Mouse (Mus musculus): ENCODE measurements at regions not wholly inside any gene's neighbourhood (a gene's known extent, or its start where the extent isn't known, plus 50 kb on each side); places are given as distances from the start of the nearest gene placed in this dataset.
A peak's percentile ranks its signal among the peaks of the same experiment; 100 is the strongest.

- H3K4me1 ChIP-seq (replicated peaks; ENCODE audit: control insufficient read depth, insufficient read depth, low read length) = peaks cover 2% of the 10 kb centered on the region
- WGBS = 46% methylated on average over 8 of the region's 8 CpGs
- ATAC-seq (ENCODE audit: low FRiP score) (no peak), DNase-seq (ENCODE audit: low spot score) (no peak)
- no peak overlapping the region for H3K4me3 ChIP-seq (replicated peaks; ENCODE audit: low read length)
- no peaks in the 10 kb centered on the region for H3K27me3 ChIP-seq (ENCODE audit: control insufficient read depth, insufficient read depth, low read length)
- no peak overlapping the region for H3K27ac ChIP-seq
- no peaks in the 10 kb centered on the region for H3K36me3 ChIP-seq (replicated peaks; ENCODE audit: control insufficient read depth, insufficient read depth)
- H3K9me3 ChIP-seq (ENCODE audit: control insufficient read depth, low read length) = no peaks in the 10 kb centered on the region
- H3K9ac ChIP-seq = no peak overlapping the region
- no peak overlapping the region for H3K4me2 ChIP-seq (replicated peaks)
Measured at GRCm38 (mm10) chr8:26844132-26844808, 132.9 kb upstream of the Zfp703 start.

- Histone ChIP-seq H3K27ac (no peak overlapping the region), H3K9me3 (ENCODE audit: control insufficient read depth, low read length) (no peaks in the 10 kb centered on the region)
- WGBS = 79% methylated on average over 6 of the region's 6 CpGs
Measured at GRCm38 (mm10) chr8:26844809-26845143, 132.3 kb upstream of the Zfp703 start.

GRCm38 (mm10) chr8:26845481-26846194, 131.5 kb upstream of the Zfp703 start:
- Histone ChIP-seq H3K4me3 (replicated peaks; ENCODE audit: low read length) (no peak overlapping the region), H3K9ac (no peak overlapping the region), H3K27me3 (ENCODE audit: control insufficient read depth, insufficient read depth, low read length) (no peaks in the 10 kb centered on the region), H3K27ac (no peak overlapping the region), H3K4me1 (replicated peaks; ENCODE audit: control insufficient read depth, insufficient read depth, low read length) (peaks cover 7% of the 10 kb centered on the region), H3K36me3 (replicated peaks; ENCODE audit: control insufficient read depth, insufficient read depth) (no peaks in the 10 kb centered on the region), H3K4me2 (replicated peaks) (no peak overlapping the region), H3K9me3 (ENCODE audit: control insufficient read depth, low read length) (no peaks in the 10 kb centered on the region)
- WGBS = 74% methylated on average over 11 of the region's 11 CpGs
- DNase-seq (ENCODE audit: low spot score) = no peak
- ATAC-seq (ENCODE audit: low FRiP score) = no peak

More at GRCm38 (mm10) chr8:26844809-26845143, 132.3 kb upstream of the Zfp703 start:
- no peak for DNase-seq (ENCODE audit: low spot score)
- no peak overlapping the region for H3K4me2 ChIP-seq (replicated peaks)
- no peak for ATAC-seq (ENCODE audit: low FRiP score)
- H3K4me1 ChIP-seq (replicated peaks; ENCODE audit: control insufficient read depth, insufficient read depth, low read length) = peaks cover 7% of the 10 kb centered on the region
- no peak overlapping the region for H3K4me3 ChIP-seq (replicated peaks; ENCODE audit: low read length)
- H3K27me3 ChIP-seq (ENCODE audit: control insufficient read depth, insufficient read depth, low read length) = no peaks in the 10 kb centered on the region
- no peak overlapping the region for H3K9ac ChIP-seq
- no peaks in the 10 kb centered on the region for H3K36me3 ChIP-seq (replicated peaks; ENCODE audit: control insufficient read depth, insufficient read depth)

- Histone ChIP-seq H3K9ac (no peak overlapping the region), H3K27ac (no peak overlapping the region), H3K4me3 (replicated peaks; ENCODE audit: low read length) (no peak overlapping the region), H3K4me1 (replicated peaks; ENCODE audit: control insufficient read depth, insufficient read depth, low read length) (peaks cover 7% of the 10 kb centered on the region), H3K4me2 (replicated peaks) (no peak overlapping the region), H3K27me3 (ENCODE audit: control insufficient read depth, insufficient read depth, low read length) (no peaks in the 10 kb centered on the region), H3K36me3 (replicated peaks; ENCODE audit: control insufficient read depth, insufficient read depth) (no peaks in the 10 kb centered on the region), H3K9me3 (ENCODE audit: control insufficient read depth, low read length) (no peaks in the 10 kb centered on the region)
- 66% methylated on average over 9 of the region's 9 CpGs for WGBS
- ATAC-seq (ENCODE audit: low FRiP score) = no peak
- DNase-seq (ENCODE audit: low spot score) = no peak
Measured at GRCm38 (mm10) chr8:26847009-26847408, 130.1 kb upstream of the Zfp703 start.

- no peak overlapping the region; the same call in 1 of the 2 replicates for H3K27ac ChIP-seq
- H3K4me2 ChIP-seq (replicated peaks) = no peak overlapping the region
- no peaks in the 10 kb centered on the region for H3K27me3 ChIP-seq (ENCODE audit: control insufficient read depth, insufficient read depth, low read length)
- H3K4me3 ChIP-seq (replicated peaks; ENCODE audit: low read length) = no peak overlapping the region
- DNase-seq (ENCODE audit: low spot score) = no peak
- no peak for ATAC-seq (ENCODE audit: low FRiP score)
- H3K9ac ChIP-seq = no peak overlapping the region
- H3K4me1 ChIP-seq (replicated peaks; ENCODE audit: control insufficient read depth, insufficient read depth, low read length) = peaks cover 7% of the 10 kb centered on the region
- WGBS = 63% methylated on average over 17 of the region's 17 CpGs
- H3K36me3 ChIP-seq (replicated peaks; ENCODE audit: control insufficient read depth, insufficient read depth) = no peaks in the 10 kb centered on the region
- H3K9me3 ChIP-seq (ENCODE audit: control insufficient read depth, low read length) = no peaks in the 10 kb centered on the region
Measured at GRCm38 (mm10) chr8:26848098-26848772, 128.9 kb upstream of the Zfp703 start.

DNA sequence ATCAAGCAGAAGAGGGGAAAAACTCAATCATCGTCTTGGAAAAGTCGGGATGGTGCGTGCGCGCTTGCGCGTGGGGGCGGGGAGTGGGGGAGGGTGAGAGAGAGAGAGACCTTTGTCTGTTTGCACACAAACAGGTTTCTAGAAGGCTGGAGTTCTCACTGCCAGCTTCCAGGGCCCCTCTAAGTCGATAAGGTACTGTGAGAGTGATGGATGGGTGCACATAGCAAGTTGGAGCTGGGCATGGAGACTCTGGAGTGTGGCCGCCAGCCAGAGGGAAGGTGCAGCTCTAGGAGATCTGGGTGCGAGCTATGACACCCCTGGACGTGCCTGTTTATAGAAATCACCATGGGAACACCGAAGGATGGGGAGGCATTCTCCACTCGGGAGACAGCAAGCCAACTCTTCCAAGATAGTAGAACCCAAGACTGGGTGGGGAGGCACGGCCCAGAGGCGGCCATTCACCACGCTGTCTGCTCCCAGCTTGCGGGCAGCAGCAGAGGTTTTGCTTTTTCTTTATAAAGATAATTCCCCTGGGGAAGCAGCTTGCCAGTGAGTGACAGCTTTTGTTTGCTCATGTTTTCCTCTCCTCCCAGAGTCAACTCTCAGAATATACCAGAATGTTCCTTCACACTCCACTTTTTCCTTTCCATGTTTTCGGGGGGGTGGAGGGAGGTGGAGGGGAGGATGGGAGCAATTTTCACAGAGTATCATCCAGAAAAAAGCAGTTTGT, 128.0 kb upstream of the Zfp703 start:
- Histone ChIP-seq H3K9ac (no peak overlapping the region), H3K36me3 (replicated peaks; ENCODE audit: control insufficient read depth, insufficient read depth) (no peaks in the 10 kb centered on the region), H3K4me3 (replicated peaks; ENCODE audit: low read length) (no peak overlapping the region), H3K4me2 (replicated peaks) (no peak overlapping the region), H3K27ac (0 out of 2 replicates have a peak overlapping the region, but pooled peaks have one; percentile 21), H3K9me3 (ENCODE audit: control insufficient read depth, low read length) (no peaks in the 10 kb centered on the region), H3K4me1 (replicated peaks; ENCODE audit: control insufficient read depth, insufficient read depth, low read length) (peaks cover 7% of the 10 kb centered on the region), H3K27me3 (ENCODE audit: control insufficient read depth, insufficient read depth, low read length) (no peaks in the 10 kb centered on the region)
- WGBS = 58% methylated on average over 19 of the region's 19 CpGs
- ATAC-seq (ENCODE audit: low FRiP score) (0 out of 2 replicates have a peak, but pooled peaks have one; percentile 34), DNase-seq (ENCODE audit: low spot score) (no peak)

GRCm38 (mm10) chr8:26851871-26852800, 125.0 kb upstream of the Zfp703 start:
- peaks cover 7% of the 10 kb centered on the region for H3K4me1 ChIP-seq (replicated peaks; ENCODE audit: control insufficient read depth, insufficient read depth, low read length)
- H3K4me2 ChIP-seq (replicated peaks) = no peak overlapping the region
- no peak overlapping the region for H3K9ac ChIP-seq
- no peaks in the 10 kb centered on the region for H3K27me3 ChIP-seq (ENCODE audit: control insufficient read depth, insufficient read depth, low read length)
- 59% methylated on average over 18 of the region's 18 CpGs for WGBS
- DNase-seq (ENCODE audit: low spot score) = no peak
- no peaks in the 10 kb centered on the region for H3K9me3 ChIP-seq (ENCODE audit: control insufficient read depth, low read length)
- no peak overlapping the region for H3K27ac ChIP-seq
- H3K4me3 ChIP-seq (replicated peaks; ENCODE audit: low read length) = no peak overlapping the region
- H3K36me3 ChIP-seq (replicated peaks; ENCODE audit: control insufficient read depth, insufficient read depth) = no peaks in the 10 kb centered on the region
- no peak for ATAC-seq (ENCODE audit: low FRiP score)

GRCm38 (mm10) chr8:26852921-26853320, 124.2 kb upstream of the Zfp703 start:
- no peaks in the 10 kb centered on the region for H3K27me3 ChIP-seq (ENCODE audit: control insufficient read depth, insufficient read depth, low read length)
- no peak overlapping the region for H3K4me3 ChIP-seq (replicated peaks; ENCODE audit: low read length)
- no peak for DNase-seq (ENCODE audit: low spot score)
- no peak for ATAC-seq (ENCODE audit: low FRiP score)
- no peak overlapping the region for H3K9ac ChIP-seq
- WGBS = 84% methylated on average over 8 of the region's 8 CpGs
- peaks cover 7% of the 10 kb centered on the region for H3K4me1 ChIP-seq (replicated peaks; ENCODE audit: control insufficient read depth, insufficient read depth, low read length)
- no peak overlapping the region for H3K4me2 ChIP-seq (replicated peaks)
- no peaks in the 10 kb centered on the region for H3K9me3 ChIP-seq (ENCODE audit: control insufficient read depth, low read length)
- no peaks in the 10 kb centered on the region for H3K36me3 ChIP-seq (replicated peaks; ENCODE audit: control insufficient read depth, insufficient read depth)
- H3K27ac ChIP-seq = no peak overlapping the region
